Mouse (Mus musculus) thymus, postnatal 10 days (tissue): ENCODE results near the gene Stk11.

ENCODE experiments used
- DNase-seq, 2 experiments: peaks; one replicate each; pipeline ENCODE4 v3.0.0; 2021; ENCODE audit warnings: low spot score in 2 of 2

The Stk11 gene

DNA sequence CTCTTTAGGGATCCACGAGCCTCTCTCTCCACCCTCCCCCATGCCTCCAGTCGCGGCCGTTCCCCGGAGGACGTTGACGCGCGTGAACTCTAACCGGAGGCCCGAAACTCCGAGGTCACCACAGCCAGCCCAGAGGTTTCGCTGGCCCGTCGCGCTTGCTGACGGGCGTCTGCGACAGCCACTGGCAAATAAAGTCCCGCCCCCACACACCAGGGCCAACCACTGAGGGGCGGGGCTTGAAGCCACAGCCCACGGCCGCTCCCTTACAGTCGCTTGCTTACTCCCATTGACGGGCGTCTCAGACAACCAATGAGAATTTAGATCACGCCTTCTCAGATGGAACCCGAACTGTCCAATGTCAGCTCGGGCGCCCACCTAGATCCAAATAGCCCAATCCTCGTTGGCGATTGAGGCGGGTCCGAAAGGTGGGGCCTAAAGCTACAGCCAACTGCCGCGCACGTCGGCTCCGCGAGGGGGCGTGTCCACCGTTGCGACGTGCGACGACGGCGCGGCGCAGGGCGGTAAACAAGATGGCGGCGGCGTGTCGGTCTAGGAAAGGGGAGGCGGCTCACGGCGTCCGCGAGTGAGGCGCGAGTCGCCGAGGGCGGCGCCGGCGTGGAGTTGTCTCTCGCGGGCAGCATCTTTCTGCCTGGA, at the start of gene Stk11:
TSS of gene Stk11 (plus strand) at position 514 of the 654 bp plus-strand sequence.
- peak; percentile 98 to 100 for DNase-seq

DNA sequence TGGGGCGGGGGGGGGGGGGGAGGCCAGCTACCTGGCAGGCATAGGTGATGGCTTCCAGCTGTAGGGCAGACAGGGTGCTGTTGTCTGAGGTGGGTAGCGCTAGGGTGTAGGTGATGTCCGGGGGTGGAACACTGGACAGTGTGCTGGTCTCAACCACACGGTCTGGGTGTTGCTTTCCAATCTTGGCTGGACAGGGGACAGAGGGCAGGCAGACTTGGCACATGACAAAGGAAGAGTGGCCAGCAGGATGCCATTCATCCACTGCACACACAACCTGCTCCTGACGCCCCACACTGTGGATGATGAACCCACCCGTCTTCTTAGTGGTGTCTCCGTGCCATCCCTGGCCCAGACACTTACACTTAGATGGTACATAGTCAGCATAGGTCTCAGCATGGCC, 46.4 kb upstream of the Stk11 start:
- DNase-seq, result no peak

DNA sequence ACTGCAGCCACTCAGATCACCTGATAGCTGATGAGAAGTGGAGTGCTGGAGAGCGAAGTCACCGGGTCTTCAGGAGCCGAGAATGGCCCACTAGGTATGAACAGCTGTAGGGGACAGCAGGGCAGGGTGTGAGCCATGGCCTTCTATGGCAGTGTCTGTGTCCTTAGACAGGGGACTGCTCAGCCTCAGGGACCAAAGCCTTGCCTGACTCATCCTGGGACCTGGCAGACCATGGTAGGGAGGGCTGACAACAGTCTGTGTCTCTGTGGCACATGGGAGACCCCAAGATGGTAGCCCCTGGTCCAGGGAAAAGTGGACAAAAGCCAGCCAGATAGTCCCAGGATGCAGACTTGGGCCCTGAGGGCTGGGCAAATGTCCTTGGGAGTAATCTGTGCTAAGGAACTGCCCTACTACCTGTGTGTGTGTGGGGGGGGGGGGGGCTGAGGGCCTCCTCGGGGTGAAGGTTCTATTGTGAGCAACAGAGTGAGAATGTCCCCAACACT, 45.6 kb upstream of the Stk11 start:
- no peak for DNase-seq

DNA sequence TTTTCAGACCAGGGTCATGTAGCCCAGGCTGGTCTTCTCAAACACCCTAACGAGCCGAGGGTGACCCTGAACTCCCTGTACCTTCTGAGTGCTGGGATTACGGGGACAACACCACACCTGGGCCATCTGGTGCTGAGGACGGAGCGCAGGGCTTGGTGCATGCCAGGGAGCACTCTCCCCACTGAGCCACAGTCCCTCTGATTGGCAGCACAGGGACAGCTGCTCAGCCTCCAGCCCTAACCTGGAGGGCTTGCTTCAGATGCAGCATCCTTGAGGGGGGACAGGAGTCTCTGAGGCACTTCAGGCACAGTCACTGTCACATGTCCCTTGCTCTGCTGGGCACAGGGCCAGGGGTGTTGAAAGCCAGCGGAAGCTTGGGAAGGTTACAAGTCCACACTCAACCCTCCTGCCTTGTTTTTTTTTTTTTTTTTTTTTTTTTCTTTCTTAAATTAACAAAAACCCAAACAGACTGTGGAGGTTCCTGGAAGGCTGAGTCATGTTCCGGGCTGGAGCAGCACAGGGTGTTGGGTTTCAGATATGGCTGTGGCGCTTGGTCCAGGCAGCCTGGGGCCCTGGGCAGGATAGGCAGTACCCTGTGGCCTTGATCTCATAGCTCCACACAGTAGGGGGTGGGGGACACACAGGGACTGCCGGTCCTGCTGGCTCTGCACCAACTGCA, 44.6 kb upstream of the Stk11 start:
- DNase-seq, result no peak

DNA sequence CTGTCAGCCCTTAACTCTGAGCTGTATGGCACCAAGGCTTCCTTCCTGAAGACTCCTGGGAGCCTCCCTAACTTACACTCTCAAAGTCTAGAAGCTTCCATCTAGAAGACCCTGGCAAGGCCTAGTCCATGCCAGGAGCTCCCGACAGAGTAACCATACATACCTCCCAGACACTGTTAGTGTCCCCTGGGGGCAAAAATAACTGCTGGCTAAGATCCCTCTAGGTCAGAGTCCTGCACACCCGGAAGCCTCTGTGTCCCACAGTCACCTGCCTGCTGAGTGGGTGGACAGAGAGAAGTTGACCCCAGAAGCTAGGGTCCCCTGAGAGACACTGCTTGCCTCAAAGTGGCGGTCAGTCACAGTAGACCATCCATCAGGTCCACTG, 44.1 kb upstream of the Stk11 start:
- DNase-seq, result no peak

DNA sequence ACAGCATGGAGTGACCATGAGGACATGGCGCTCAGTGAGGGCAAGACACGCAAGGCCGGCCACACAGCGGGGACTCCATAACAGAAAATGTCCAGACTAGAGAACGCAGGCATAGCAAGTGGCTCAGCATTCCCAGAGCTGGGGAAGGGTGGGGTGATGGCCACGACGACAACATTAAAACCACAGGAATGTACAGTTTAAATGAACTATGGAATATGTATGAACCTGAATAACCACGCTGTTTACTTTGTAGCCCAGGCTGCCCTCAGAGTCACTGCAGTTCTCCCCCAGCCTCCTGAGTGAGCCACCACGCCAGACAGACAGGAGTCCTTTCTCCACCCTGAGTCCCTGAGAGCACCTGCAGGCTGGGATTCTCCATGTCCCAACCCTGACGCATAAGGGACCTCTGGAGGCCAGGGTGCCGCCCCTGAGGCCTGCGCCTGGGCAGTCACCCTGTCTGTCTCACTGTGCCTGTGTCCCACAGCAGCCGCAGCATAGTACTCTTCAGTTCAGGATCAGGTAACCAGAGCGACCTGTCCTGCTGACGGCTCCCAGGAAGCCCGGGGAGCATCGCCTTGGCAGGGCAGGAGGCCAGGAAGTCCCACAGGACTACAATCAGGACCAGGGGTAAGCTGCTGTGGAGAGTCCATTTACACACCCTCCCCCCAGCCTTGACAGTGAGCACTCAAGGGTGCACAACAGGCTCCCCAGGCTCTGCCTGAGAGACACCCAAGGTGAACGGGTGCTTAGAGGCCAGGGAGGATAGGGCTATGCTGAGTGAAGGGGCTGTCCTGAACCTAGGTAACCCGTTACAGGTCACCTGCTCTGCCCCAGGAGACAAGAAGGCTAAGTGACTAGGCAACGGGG, 42.7 kb upstream of the Stk11 start:
- no peak for DNase-seq

DNA sequence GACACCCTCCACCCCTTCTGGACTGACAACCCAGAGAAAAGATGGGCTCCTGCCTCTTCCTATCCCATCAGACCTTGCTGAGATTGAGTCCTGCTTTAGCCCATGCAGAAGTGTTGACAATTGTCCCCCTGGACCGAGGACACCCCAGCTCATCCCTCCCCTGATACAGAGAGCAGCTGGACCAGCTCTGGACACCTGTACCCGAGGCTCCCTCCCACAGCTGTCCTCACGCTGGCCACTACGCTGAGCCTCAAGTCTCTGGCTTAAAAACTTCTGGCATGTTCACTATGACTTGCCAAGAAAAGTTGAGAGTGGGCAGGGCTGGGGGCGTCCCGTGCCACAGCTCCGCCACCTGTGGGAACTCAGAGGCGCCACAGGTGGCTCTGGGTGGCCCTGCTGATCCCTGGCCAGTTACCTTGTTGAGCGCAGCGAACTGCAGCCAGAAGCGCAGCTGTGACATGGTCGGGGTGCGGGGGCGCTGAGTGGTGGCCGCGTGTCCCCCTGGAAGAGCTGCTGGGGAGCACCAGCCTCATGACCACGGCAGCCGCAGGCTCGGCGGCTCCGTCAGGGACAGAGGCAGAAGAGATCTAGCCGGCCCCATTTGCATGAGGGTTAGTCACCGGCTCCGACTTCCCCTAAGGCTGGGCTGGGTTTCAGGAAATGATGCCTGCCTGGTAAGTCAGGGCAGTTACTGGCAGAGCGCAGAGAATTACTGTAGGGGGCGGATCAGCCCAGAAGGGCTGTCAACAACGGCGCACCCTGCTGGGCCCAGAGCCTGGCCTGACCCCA, 40.6 kb upstream of the Stk11 start:
- DNase-seq, result peak; percentile 68 to 75

DNA sequence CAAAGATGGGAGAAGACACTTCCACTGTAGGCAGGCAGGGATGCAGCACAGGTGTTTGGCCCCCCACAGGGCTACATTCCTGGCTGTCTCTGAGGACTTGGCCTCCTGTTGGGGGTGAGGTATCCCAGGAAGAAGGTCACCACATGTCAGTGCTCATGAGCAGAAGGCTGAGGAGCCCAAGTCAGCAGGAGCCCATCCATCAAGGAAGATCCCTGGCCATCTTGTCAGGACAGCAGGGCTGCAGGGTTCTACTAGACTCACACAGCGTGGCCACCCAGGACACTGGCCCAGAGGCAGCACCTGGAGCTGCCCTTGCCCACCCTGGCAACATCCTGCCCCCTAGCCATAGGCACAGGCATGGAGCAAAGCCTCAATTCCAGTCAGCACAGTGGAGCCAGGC, 39.7 kb upstream of the Stk11 start:
- DNase-seq, result no peak

DNA sequence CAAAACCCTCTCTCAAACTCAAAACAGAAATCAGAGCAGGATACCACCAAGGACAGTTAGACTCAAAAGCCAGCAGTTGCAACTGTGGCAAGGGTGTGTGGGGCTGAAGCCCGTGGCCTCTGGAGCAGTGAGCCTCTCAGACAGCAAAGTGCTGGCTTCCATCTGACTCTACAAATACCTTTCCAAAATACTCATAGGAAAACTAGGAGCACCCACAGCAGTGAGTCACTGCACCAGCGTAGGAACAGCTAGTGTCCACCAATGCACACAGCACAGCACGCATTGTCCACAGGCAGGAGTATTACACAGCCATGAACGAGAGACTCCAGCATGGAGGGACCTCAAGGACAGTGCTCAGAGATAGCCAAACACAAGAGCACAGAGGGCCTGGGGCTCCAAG, 39.2 kb upstream of the Stk11 start:
- no peak for DNase-seq

DNA sequence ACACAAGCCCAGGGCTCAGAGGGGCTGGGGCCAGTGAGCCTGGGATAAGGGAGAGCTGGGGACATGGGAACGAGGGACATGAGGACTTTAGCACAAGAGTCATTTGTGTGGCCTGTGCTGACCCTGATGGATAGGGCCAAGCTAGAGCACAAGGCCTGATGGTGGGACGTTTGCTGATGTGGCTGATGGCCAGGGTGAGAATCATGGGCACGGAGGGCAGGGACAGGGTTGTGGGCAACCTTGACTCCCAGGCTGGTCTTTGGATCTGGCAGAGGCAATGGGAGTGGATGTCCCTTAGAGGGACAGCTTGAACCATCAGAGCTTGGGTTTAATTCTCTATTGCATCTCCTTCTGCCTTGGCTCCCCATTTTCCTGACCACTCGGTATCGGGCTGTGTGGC, 38.3 kb upstream of the Stk11 start:
- no peak for DNase-seq

DNA sequence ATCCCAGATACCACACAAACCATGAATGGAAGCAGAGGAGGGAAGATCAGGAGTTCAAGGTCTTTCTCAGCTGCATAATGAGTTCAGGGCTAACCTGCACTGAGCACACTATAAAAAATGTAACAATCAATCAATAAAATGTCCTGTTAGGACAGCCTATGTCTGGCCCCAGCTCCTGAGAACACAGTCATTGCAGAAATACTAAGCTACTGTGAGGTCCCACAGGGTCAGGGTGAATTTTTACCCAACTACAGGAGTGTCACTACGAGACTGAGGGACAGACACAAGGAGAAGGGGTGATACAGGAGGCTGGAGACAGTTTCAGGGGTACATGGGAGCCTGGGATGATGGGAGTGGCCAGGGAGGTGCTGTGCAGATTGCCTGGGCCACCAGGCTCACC, 37.2 kb upstream of the Stk11 start:
- DNase-seq, result no peak

DNA sequence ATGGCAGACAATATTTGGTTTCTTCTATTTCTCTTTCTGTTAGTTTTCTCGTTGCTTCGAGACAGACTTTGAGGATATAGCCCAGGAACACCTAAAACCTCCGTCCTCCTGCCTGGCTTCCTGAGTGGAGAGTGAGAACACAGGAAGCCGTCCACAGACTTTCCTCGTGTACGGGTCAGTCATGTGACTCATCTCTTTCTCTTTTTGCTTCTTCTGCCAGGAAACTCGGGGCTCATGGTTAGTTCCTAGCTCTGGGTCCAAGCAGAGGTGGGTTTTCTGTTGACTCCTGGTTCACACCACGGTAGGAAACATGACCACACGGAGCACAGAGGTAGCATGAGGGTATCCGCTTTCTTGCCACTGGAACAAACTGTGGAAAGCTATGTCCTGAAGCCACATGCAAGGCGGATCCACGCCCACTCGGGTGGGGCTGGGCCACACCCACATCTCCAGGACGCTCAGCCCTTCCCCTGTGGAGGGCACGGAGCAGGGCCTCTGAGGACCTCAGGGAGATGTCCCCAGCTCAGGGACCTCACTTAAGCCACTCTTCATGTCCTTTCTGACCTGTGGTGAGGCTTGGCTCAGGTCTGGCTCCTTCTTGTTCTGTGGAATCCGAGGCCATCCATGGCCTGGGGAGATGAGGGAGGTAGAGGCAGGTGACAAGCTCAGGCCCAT, 35.1 kb upstream of the Stk11 start:
- DNase-seq, result no peak

DNA sequence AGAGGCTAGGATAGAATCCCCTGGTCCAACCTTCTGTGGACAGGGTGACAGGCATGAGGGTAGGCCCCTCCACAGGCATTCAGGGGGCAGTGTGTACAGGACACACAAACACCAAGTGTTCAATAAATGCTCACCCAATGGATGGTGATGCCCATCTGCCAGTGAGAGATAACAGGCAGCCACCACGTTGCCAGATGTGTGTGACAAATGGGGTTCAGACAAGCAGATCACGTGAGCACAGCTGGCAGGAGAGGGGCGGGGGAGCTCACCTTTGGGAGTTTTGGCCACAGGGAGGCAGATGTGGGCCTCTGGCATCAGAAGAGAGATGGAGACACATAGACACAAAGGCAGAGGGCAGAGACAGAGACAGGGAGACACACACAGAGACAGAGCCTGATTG, 34.5 kb upstream of the Stk11 start:
- no peak for DNase-seq

DNA sequence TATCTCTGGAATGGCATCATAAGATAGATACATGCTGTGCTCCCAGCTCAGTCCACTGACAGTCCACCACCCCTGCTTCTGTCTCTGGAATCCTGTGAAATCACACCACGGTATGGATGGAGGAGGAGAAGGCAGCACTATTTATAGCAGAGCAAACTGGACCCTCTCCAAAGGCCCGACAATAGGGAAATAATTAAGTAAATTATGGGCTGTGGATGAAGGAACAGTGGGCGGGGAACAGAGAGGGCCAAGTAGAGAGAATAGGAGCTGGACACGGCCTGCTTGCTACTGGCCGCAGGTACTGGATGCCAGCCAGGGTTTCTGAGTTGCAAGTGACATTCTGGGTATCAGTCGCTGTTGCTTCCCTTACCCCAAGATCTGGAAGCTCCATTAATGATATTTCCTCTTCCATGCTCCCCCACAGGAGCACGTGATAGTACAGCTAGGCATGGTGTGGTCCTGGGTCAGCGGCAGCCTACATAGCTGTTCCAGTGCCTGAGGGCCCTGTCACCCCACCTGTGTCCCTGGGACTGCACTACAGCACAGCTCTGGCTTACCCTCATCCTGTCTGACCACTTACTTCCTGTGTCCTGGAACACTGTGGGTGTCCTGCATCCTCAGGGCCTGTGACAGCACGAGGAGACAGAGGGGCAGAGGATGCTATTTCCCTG, 30.7 kb upstream of the Stk11 start:
- DNase-seq, result no peak

DNA sequence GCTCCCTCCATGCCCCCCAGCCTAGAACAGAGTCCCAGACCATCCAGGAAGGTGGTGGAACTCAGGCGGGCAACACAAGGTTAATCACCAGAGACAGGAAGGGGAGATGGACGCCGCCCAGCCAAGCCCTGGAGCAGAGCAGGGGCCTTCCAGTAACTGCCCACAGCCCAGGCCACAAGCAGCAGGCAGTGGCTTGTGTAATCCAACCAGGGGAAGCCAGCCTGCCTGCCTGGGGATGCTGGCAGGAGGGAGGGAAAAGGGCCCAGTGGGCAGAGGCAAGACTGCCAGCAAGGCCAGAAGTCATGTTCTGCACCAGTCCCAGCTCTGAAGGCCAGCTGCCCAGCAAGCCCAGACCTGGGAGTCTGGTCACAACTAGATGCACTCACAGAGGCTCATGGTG, 28.8 kb upstream of the Stk11 start:
- DNase-seq, result no peak

DNA sequence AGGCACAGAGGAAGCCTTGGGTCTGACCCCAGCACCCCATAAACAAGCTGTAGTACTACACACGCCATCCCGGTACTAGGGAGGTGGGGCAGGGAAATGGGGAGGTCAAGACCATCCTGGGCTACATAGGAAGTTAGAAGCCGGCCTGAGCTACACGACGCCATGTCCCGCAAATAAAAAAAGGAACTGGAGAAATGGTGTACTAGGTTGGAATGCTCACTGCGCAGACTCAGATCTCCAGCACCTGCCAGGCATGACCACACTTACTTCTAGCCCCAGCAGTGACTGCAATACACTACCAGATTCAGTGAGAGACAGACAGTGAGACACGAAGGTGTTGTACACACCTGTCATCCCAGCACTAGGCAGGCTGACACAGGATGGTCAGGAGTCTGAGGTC, 28.1 kb upstream of the Stk11 start:
- DNase-seq, result no peak

DNA sequence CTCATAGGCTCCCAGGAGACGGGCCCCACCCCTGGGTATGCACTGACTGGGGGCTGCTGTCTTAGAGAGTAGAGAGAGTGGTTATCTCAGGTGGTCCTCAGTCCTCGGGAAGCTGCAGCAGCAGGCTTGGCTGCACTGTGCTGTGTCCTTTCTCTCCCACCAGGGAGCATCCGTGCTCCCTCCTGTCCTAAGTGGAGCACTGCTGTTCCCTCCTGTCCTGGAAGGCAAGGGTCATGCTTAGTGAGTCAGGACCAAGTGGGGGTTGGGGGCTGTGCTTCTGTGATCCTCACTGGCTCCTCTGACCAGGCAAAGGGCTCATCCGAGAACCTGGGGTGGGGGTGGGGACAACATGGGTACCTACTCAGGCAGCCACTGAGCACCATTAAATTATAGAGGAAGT, 26.5 kb upstream of the Stk11 start:
- no peak for DNase-seq

DNA sequence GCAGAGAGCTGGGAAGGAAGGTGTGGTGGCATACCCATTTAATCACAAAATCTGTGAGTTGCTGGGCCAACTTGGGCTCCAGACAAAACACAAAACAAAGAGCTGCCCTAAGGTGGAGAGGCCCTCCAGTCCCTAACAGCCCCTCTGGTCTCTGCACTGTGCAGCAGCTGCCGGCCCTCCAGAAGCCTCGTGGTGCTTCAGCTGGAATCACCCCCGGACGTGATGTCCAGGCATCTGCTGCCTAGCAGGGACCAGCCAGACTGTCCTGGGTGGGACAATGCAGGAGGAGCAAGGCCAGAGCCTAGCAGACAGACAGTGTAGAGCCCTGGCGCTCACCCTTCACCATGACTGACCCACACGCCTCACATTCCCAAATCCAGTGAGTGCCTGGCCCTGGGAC, 24.1 kb upstream of the Stk11 start:
- no peak for DNase-seq

DNA sequence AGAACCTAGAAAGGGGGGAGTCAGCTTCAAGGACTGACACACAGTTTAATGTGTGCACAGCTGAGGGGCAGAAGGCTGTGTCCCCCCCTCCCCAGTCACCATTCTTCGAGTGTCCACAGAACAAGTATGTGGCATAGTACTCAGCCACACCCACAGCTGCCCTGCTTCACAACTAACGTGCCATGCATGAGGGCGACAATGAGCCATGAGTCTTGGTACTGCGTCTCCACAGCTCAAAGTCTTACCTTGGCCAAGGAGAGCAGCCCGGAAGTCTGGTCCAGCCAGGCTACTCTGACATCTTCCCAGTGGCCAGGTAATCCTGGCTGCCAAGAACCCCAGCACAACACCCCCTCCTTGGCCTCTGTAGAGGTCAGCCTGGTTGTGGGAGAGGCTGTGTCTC, 22.9 kb upstream of the Stk11 start:
- DNase-seq, result no peak

DNA sequence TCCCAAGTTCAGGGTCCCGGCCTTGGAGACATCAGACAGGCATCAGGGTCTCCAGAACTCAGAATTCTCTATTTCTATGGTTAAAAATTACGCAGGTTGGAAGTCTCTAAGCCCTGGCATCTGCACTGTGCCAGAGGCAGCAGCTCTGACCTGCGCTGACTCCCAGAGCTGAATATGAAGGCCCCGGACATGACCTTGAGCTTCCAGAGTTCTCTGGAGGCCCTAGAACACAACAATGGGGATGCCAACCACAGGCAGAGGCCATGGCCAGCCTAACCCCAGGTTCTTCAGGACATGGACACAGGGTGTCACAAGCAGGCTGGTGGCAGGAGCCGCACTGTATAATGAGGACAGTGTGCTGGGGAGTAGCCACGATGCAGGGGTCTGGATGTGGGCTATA, 21.5 kb upstream of the Stk11 start:
- DNase-seq, result no peak

DNA sequence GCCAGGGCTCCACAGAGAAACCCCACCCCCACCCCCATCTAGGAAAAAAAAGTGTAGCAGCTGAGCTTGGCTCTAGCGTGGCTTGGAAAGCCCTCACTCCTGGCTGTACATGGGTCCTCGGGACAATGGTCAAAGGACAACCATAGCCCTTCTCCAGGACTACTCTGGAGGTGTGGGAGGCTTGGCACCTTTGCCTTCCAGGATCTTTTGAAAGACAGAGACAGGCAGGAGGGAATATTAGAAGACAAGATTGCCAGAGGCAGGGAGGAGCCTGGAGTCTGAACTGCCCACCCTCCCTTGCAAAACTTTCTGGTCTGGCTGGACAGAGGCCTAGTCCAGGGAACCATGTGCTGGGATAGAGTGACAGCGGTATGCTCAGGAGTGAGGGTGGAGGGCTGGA, 20.9 kb upstream of the Stk11 start:
- no peak for DNase-seq
